ENCODE assay signal across 16 mouse cellular contexts in genomic region chr15:95715941-95716340, GRCm38 (mm10).
"Had no signal": no experiment of that assay in that cellular context is flagged by ENCODE, and none has a peak within 500 bp of the region (broad histone marks: within the 10 kb centered on the region; RNA-seq: fewer than 3 reads in every experiment).

No protein-coding gene starts in this region.

- H3K4me3 ChIP-seq: neural tube, embryonic 13.5 days; neural tube, embryonic 15.5 days; stomach, embryonic 15.5 days had no signal

- H3K27me3 ChIP-seq: neural tube, embryonic 13.5 days; neural tube, embryonic 15.5 days; stomach, embryonic 15.5 days had no signal

- H3K4me1 ChIP-seq: neural tube, embryonic 13.5 days; neural tube, embryonic 15.5 days; stomach, embryonic 15.5 days had no signal

- H3K27ac ChIP-seq: neural tube, embryonic 13.5 days; neural tube, embryonic 15.5 days; stomach, embryonic 15.5 days; stomach, postnatal 0 days had no signal

- H3K4me2 ChIP-seq: neural tube, embryonic 13.5 days; neural tube, embryonic 15.5 days; stomach, embryonic 15.5 days had no signal

- H3K9ac ChIP-seq: neural tube, embryonic 13.5 days; neural tube, embryonic 15.5 days; stomach, embryonic 15.5 days had no signal

- H3K9me3 ChIP-seq: neural tube, embryonic 13.5 days; neural tube, embryonic 15.5 days; stomach, embryonic 15.5 days had no signal

- H3K36me3 ChIP-seq: neural tube, embryonic 13.5 days; neural tube, embryonic 15.5 days; stomach, embryonic 15.5 days had no signal

- DNase-seq: retina, postnatal 1 day; right cerebral cortex, adult 18-20 months; right cerebral cortex, postnatal 14 days; right cerebral cortex, postnatal 25 days; right cerebral cortex, postnatal 4 days; spleen, adult 18-20 months; thymus, adult 18-20 months; thymus, adult 2 months; thymus, postnatal 14 days; thymus, postnatal 25 days; thymus, postnatal 36 days; thymus, postnatal 4 days had no signal
